Mouse (Mus musculus): ENCODE results near the gene Olfr1271.
"Not testable (repeated sequence)": the region's sequence is repeated elsewhere in the genome, so short reads cannot be mapped to it uniquely, and the experiment has no call there.

Olfr1271 gene

DNA sequence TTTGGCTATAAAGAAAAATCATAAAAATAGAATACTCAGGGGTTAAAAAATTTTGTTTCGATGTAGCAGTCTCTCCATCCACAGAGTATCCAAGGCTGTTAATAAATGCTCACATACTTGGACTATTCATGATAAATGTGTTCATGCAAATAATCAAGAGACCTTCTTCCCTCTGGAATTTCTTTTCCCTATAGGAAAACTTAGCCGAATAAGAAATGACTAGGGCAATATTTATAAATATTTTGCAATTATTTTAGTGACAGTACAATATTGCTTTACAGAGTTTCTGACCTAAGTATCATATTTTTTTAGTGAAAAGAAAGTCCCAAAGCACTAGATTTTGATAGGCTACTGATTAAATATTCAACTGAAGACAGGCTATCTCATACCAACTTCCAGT is at the start of gene Olfr1271:
Gene Olfr1271 (minus strand): TSS at position 101 of the 400 bp plus-strand sequence.
- no peak for DNase-seq

DNA sequence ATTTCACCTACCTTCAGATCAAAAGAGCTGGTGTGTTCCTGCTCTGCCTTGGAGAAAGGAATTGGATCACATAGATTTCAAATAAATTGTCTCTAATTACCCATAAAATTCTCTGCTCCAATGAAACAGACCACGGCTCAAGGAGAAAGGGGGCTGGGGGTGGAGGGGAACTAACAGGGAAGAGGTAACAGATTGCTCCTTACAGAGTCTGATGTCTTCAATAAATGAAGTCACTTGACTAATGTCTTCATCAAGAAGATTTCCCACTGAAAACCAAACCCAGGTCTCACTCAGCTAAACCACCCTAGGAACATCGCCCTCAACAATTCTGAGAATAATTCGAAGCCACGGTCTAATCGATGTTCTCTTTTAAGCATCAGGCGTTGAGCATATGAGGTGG is 21.9 kb upstream of the Olfr1271 start, which contains the start of gene Olfr1272:
Gene Olfr1272 (minus strand): TSS at position 101 of the 400 bp plus-strand sequence.
- no peak for DNase-seq

DNA sequence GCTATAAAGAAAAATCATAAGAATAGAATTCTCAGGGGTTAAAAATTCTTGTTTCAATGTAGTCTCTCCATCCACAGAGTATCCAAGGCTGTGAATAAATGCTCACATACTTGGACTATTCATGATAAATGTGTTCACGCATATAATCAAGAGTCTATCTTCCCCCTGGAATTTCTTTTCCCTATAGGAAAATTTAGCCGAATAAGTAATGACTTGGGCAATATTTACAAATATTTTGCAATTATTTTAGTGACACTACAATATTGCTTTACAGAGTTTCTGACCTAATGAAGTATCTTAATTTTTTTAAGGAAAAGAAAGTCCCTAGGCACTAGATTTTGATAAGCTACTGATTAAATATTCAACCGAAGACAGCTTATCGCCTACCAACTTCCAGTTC is 13.3 kb downstream of the Olfr1271 start, which contains the start of gene Olfr142:
Gene Olfr142 (minus strand): TSS at position 101 of the 400 bp plus-strand sequence.
- no peak for DNase-seq

DNA sequence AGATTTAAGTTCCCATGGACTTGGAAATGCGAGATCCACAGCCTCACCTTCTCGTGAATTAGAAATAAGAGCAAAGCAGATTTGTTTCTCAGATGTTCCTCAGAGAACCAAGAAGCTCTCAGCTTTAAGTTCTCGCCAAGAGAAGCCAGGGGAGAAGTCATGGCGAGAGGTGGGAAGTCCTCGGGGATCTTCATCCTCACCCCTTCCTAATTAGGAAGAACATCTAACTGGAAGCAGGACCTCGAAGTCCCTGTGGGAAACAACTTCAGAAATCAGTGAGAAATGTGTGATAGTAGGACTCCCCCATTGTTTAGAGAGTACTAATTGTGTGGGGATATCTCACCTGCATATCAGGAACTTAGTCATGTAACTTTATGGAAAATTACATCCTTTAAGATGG is 46.4 kb downstream of the Olfr1271 start, which contains the start of gene Olfr1506:
Gene Olfr1506 (minus strand): TSS at position 101 of the 400 bp plus-strand sequence.
- not testable (repeated sequence) for DNase-seq
